Mouse (Mus musculus) embryonic stem cell, embryonic (primary cell): Measurements from ENCODE around the gene Ccl4.

ENCODE experiments used
- CTCF ChIA-PET, 4 experiments: fragments of 300-600 bp in 2 of 4; fragments of 350-600 bp in 2 of 4; sonication (Branson Sonifier 250); formaldehyde crosslinking; loops; one replicate each; lab custom pipeline; 2022; ENCODE audit warnings: inconsistent platforms in 2 of 4; lab: Charles Lee
- POLR2A ChIA-PET, 4 experiments: fragments of 300-600 bp in 2 of 4; fragments of 350-600 bp in 2 of 4; sonication (Branson Sonifier 250); formaldehyde crosslinking; loops; one replicate each; lab custom pipeline; 2022; ENCODE audit warnings: antibody characterized with exemption in 4 of 4, inconsistent platforms in 1 of 4; lab: Charles Lee

The Ccl4 gene

GRCm38 (mm10) chr11:83662204-83662603 is at the start of gene Ccl4:
TSS of gene Ccl4 (plus strand) at chr11:83662584.
- CTCF ChIA-PET: interaction anchor here in 1 of 4 experiments (1.1 kb wide), 1 partner anchor 106 kb away, joined by 3 read pairs; no protein-coding TSS in a partner anchor
- POLR2A ChIA-PET: no interaction called here

- ChIA-PET POLR2A (no interaction called here), CTCF (no interaction called here)
Measured at GRCm38 (mm10) chr11:83616586-83616985, 45.8 kb upstream of the Ccl4 start.

- ChIA-PET CTCF (no interaction called here), POLR2A (no interaction called here)
Measured at GRCm38 (mm10) chr11:83618238-83618637, 44.1 kb upstream of the Ccl4 start.

GRCm38 (mm10) chr11:83619037-83619436 is 43.3 kb upstream of the Ccl4 start:
- POLR2A ChIA-PET: interaction anchor here in 1 of 4 experiments (0.6 kb wide), 1 partner anchor 73 kb away, joined by 3 read pairs; no protein-coding TSS in a partner anchor
- CTCF ChIA-PET: no interaction called here

- CTCF ChIA-PET: interaction anchor here in 1 of 4 experiments (0.7 kb wide), 1 partner anchor 8 kb away, joined by 3 read pairs; no protein-coding TSS in a partner anchor
- POLR2A ChIA-PET: interaction anchor here in 1 of 4 experiments (0.7 kb wide), 1 partner anchor 16 kb away, joined by 4 read pairs; no protein-coding TSS in a partner anchor
Measured at GRCm38 (mm10) chr11:83623586-83623985, 38.8 kb upstream of the Ccl4 start.

- CTCF ChIA-PET: no interaction called here
- POLR2A ChIA-PET: no interaction called here
Measured at GRCm38 (mm10) chr11:83628808-83629207, 33.6 kb upstream of the Ccl4 start.

- ChIA-PET CTCF (interaction anchor here in 2 of 4 experiments (1.1 to 1.7 kb wide), 2 partner anchors 9 to 159 kb away, joined by 3 read pairs; no protein-coding TSS in a partner anchor), POLR2A (interaction anchor here in 1 of 4 experiments (0.7 to 1.6 kb wide), 2 partner anchors 10 to 149 kb away, joined by 3 read pairs; no protein-coding TSS in a partner anchor)
Measured at GRCm38 (mm10) chr11:83630630-83631029, 31.8 kb upstream of the Ccl4 start.

- CTCF ChIA-PET: interaction anchor here in 2 of 4 experiments (1.1 to 1.7 kb wide), 2 partner anchors 9 to 159 kb away, joined by 3 read pairs; no protein-coding TSS in a partner anchor
Measured at GRCm38 (mm10) chr11:83631065-83631464, 31.3 kb upstream of the Ccl4 start.

GRCm38 (mm10) chr11:83632744-83633143 is 29.6 kb upstream of the Ccl4 start:
- CTCF ChIA-PET: no interaction called here
- POLR2A ChIA-PET: no interaction called here

More at GRCm38 (mm10) chr11:83631065-83631464, 31.3 kb upstream of the Ccl4 start:
- POLR2A ChIA-PET: interaction anchor here in 1 of 4 experiments (0.7 to 1.6 kb wide), 2 partner anchors 10 to 150 kb away, joined by 3 read pairs; no protein-coding TSS in a partner anchor

GRCm38 (mm10) chr11:83634425-83634824 is 28.0 kb upstream of the Ccl4 start:
- ChIA-PET POLR2A (no interaction called here), CTCF (no interaction called here)

GRCm38 (mm10) chr11:83634898-83635297 is 27.5 kb upstream of the Ccl4 start:
- POLR2A ChIA-PET: no interaction called here
- CTCF ChIA-PET: no interaction called here

- ChIA-PET POLR2A (interaction anchor here in 1 of 4 experiments (0.6 kb wide), 1 partner anchor 47 kb away, joined by 4 read pairs; no protein-coding TSS in a partner anchor), CTCF (no interaction called here)
Measured at GRCm38 (mm10) chr11:83636742-83637235, 25.6 kb upstream of the Ccl4 start.

- POLR2A ChIA-PET: no interaction called here
- CTCF ChIA-PET: no interaction called here
Measured at GRCm38 (mm10) chr11:83638934-83639333, 23.4 kb upstream of the Ccl4 start.

- ChIA-PET POLR2A (interaction anchor here in 2 of 4 experiments (0.6 to 0.7 kb wide), 3 partner anchors 44 to 1907 kb away, joined by 3 to 5 read pairs (median 4); no protein-coding TSS in a partner anchor), CTCF (interaction anchor here (0.5 to 1.1 kb wide), 7 partner anchors 8 to 1898 kb away, joined by 3 to 7 read pairs (median 4); no protein-coding TSS in a partner anchor)
Measured at GRCm38 (mm10) chr11:83639533-83639932, 22.9 kb upstream of the Ccl4 start.

- POLR2A ChIA-PET: interaction anchor here in 2 of 4 experiments (0.6 to 0.7 kb wide), 3 partner anchors 44 to 1907 kb away, joined by 3 to 5 read pairs (median 4); no protein-coding TSS in a partner anchor
- CTCF ChIA-PET: interaction anchor here (0.5 to 1.1 kb wide), 6 partner anchors 9 to 1899 kb away, joined by 3 to 7 read pairs (median 3); no protein-coding TSS in a partner anchor
Measured at GRCm38 (mm10) chr11:83640141-83640540, 22.2 kb upstream of the Ccl4 start.

- ChIA-PET CTCF (no interaction called here), POLR2A (no interaction called here)
Measured at GRCm38 (mm10) chr11:83641216-83641615, 21.2 kb upstream of the Ccl4 start.

- POLR2A ChIA-PET: no interaction called here
- CTCF ChIA-PET: no interaction called here
Measured at GRCm38 (mm10) chr11:83645521-83645920, 16.9 kb upstream of the Ccl4 start, which contains the start of gene Rpl9-ps1. TSS of gene Rpl9-ps1 (minus strand) at chr11:83645621.

- POLR2A ChIA-PET: no interaction called here
- CTCF ChIA-PET: no interaction called here
Measured at GRCm38 (mm10) chr11:83646356-83647149, 15.8 kb upstream of the Ccl4 start.

GRCm38 (mm10) chr11:83649305-83649841 is 13.0 kb upstream of the Ccl4 start, which contains the start of gene Ccl3:
TSS of gene Ccl3 (minus strand) at chr11:83649355.
- POLR2A ChIA-PET: no interaction called here
- CTCF ChIA-PET: no interaction called here
